Mouse (Mus musculus): ENCODE results near the gene Adamtsl1. TPM values are rescaled to one million over a fixed set of nuclear protein-coding genes. Genes with fewer than 3 reads are reported as not detected.

Gene Adamtsl1
- total and polyA plus RNA-seq, 3 experiments: 0.05 TPM; not detected in 2

DNA sequence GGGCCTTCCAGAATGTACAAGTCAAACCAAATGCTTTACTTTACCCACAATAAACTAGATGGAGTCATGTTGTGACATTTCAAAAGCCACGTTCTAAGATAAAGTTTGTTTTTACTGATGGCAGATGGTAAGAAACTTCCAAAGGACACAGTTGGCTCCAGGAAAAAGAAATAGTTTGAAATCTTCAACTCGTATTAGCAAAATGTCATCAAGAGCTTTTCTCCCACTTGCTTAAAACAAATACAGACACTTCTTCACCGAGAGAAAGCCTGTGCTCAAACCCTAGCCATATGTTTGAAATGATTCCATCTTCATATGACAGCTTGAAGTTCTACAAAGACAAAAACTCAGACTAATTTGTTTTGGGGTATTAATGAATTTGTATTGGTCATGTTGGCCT is 211.0 kb downstream of the Adamtsl1 start:
- no peaks in the 10 kb centered on the region for H3K27me3 ChIP-seq (ENCODE audit: insufficient read depth, low read length)
- H3K4me3 ChIP-seq (ENCODE audit: low read depth, low read length): no peak overlapping the region
- no peaks in the 10 kb centered on the region for H3K9me3 ChIP-seq (replicated peaks)
- DNase-seq (ENCODE audit: low spot score) (no peak), ATAC-seq (ENCODE audit: extremely low read depth, insufficient number of reproducible peaks, low FRiP score, poor library complexity, severe bottlenecking) (no peak)
- H3K4me1 ChIP-seq (ENCODE audit: insufficient read depth, low read depth, low read length): no peaks in the 10 kb centered on the region
- H3K36me3 ChIP-seq (replicated peaks): no peaks in the 10 kb centered on the region
- TF ChIP-seq POLR2AphosphoS5 (IDR thresholded peaks at IDR 0.05; ENCODE audit: insufficient replicate concordance, low read depth, low read length): no peak

DNA sequence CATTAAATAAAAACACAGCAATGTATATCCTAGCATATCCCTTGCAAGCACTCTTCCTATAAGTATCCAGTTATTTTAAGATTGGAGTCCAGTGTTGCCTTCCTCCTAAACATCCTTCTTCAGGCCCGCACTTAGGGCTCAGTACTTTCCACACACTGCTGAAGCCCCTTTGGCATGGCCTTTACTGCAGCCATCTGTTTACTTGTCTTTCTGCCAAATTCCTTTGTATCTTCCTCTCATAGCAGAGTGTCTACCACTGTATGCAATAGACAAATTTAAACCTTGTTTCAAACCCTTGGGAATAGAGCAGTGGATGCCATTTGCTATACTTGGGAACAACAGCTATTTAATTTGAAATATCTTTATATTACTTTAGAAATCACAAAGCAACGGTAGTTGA is 213.8 kb downstream of the Adamtsl1 start:
- Histone ChIP-seq H3K36me3 (replicated peaks) (no peaks in the 10 kb centered on the region), H3K4me3 (ENCODE audit: low read depth, low read length) (no peak overlapping the region), H3K9me3 (replicated peaks) (no peaks in the 10 kb centered on the region), H3K4me1 (ENCODE audit: insufficient read depth, low read depth, low read length) (no peaks in the 10 kb centered on the region), H3K27me3 (ENCODE audit: insufficient read depth, low read length) (no peaks in the 10 kb centered on the region)
- ATAC-seq (ENCODE audit: extremely low read depth, insufficient number of reproducible peaks, low FRiP score, poor library complexity, severe bottlenecking) (no peak), DNase-seq (ENCODE audit: low spot score) (no peak)
- no peak for TF ChIP-seq TAL1 (conservative IDR thresholded peaks at IDR 0.05; ENCODE audit: low read depth, low read length)
- no peak for TF ChIP-seq GATA2 (IDR thresholded peaks at IDR 0.05; ENCODE audit: borderline replicate concordance, low read depth, low read length)
- no peak for TF ChIP-seq POLR2AphosphoS5 (IDR thresholded peaks at IDR 0.05; ENCODE audit: insufficient replicate concordance, low read depth, low read length)
- TF ChIP-seq GATA1 (IDR thresholded peaks at IDR 0.05; ENCODE audit: borderline replicate concordance, low read length): no peak
- no peak for TF ChIP-seq CTCF (IDR thresholded peaks at IDR 0.05; ENCODE audit: low read depth, low read length)

DNA sequence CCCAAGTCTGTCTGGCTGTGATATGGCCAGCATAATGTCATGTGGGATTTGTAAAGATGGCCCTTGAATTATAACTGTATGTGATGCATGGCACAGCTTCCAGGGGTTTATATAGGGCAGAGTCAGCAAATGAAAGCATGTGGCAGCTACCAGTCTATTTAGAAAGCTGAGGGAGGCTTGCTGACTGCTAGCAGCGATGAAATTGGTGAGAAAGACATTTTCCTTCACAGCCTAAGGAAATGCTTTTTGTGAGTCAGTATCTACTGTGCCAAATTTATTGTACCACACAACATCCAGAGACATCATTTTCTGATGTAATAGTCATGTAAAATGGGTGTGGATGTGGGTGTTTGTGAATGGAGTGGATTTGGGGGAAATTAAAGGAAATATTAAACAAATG is 214.4 kb downstream of the Adamtsl1 start:
- no peak for TF ChIP-seq CTCF (IDR thresholded peaks at IDR 0.05; ENCODE audit: low read depth, low read length)
- TF ChIP-seq GATA2 (IDR thresholded peaks at IDR 0.05; ENCODE audit: borderline replicate concordance, low read depth, low read length): no peak
- TF ChIP-seq GATA1 (IDR thresholded peaks at IDR 0.05; ENCODE audit: borderline replicate concordance, low read length): no peak
- no peak for TF ChIP-seq POLR2AphosphoS5 (IDR thresholded peaks at IDR 0.05; ENCODE audit: insufficient replicate concordance, low read depth, low read length)
- TF ChIP-seq TAL1 (conservative IDR thresholded peaks at IDR 0.05; ENCODE audit: low read depth, low read length): no peak
- no peak for ATAC-seq (ENCODE audit: extremely low read depth, insufficient number of reproducible peaks, low FRiP score, poor library complexity, severe bottlenecking)
- no peak overlapping the region for H3K4me3 ChIP-seq (ENCODE audit: low read depth, low read length)
- no peak for DNase-seq (ENCODE audit: low spot score)
- no peaks in the 10 kb centered on the region for H3K27me3 ChIP-seq (ENCODE audit: insufficient read depth, low read length)
- H3K4me1 ChIP-seq (ENCODE audit: insufficient read depth, low read depth, low read length): no peaks in the 10 kb centered on the region
- H3K9me3 ChIP-seq (replicated peaks): no peaks in the 10 kb centered on the region
- H3K36me3 ChIP-seq (replicated peaks): no peaks in the 10 kb centered on the region

DNA sequence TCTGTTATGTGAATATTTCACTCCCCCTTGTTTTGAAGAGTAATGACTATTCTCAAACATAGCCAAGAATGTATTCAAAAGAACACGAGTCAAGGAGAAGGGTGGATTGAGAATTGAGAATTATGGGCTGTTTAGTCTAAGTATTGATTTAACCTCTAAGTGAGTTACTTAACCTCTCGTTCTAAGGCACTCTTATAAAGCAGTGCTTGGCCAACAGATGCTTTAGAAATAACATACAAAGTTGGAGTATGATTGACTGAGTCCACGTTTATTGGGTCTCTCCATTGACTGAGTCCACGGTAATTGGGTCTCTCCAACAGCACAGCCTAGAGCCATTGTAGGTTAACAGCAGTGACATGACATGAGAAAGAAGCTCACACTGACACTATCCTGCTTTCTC is 226.5 kb downstream of the Adamtsl1 start:
- Histone ChIP-seq H3K27me3 (ENCODE audit: insufficient read depth, low read length) (no peaks in the 10 kb centered on the region), H3K36me3 (replicated peaks) (no peaks in the 10 kb centered on the region), H3K4me1 (ENCODE audit: insufficient read depth, low read depth, low read length) (no peaks in the 10 kb centered on the region), H3K4me3 (ENCODE audit: low read depth, low read length) (no peak overlapping the region), H3K9me3 (replicated peaks) (no peaks in the 10 kb centered on the region)
- DNase-seq (ENCODE audit: low spot score): no peak
- ATAC-seq (ENCODE audit: extremely low read depth, insufficient number of reproducible peaks, low FRiP score, poor library complexity, severe bottlenecking): no peak
- TF ChIP-seq TAL1 (conservative IDR thresholded peaks at IDR 0.05; ENCODE audit: low read depth, low read length) (no peak), POLR2AphosphoS5 (IDR thresholded peaks at IDR 0.05; ENCODE audit: insufficient replicate concordance, low read depth, low read length) (no peak), GATA1 (IDR thresholded peaks at IDR 0.05; ENCODE audit: borderline replicate concordance, low read length) (no peak), CTCF (IDR thresholded peaks at IDR 0.05; ENCODE audit: low read depth, low read length) (no peak), GATA2 (IDR thresholded peaks at IDR 0.05; ENCODE audit: borderline replicate concordance, low read depth, low read length) (no peak)

DNA sequence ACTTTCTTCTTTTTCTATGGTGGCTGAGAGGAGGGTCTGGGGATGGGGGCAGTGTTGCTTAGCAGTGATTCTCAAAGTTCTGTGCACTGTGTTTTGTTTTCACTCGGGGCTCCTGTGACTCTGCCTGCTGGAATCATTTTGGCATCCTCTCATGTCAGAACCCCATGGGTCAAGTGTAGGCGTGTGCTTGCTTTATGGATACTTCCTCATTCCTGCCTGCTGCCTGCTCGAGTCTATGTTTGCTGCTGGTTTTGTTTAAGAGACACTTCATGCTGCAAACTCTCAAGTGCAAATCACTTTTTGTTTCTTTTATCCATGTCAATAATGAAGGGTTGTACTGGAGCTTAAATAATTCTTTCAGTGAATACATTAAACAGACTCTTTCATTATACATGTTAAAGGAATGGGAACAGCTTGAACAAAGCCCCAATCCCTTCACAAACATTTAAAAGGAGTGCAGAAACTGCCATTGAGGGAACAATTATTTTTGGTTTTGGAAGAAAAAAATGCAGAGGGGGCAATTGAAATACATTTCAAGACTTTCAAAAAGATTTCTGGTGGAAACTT is 227.9 kb downstream of the Adamtsl1 start:
- no peak for DNase-seq (ENCODE audit: low spot score)
- no peaks in the 10 kb centered on the region for H3K9me3 ChIP-seq (replicated peaks)
- no peaks in the 10 kb centered on the region for H3K4me1 ChIP-seq (ENCODE audit: insufficient read depth, low read depth, low read length)
- ATAC-seq (ENCODE audit: extremely low read depth, insufficient number of reproducible peaks, low FRiP score, poor library complexity, severe bottlenecking): no peak
- TF ChIP-seq CTCF (IDR thresholded peaks at IDR 0.05; ENCODE audit: low read depth, low read length) (no peak), GATA2 (IDR thresholded peaks at IDR 0.05; ENCODE audit: borderline replicate concordance, low read depth, low read length) (no peak), TAL1 (conservative IDR thresholded peaks at IDR 0.05; ENCODE audit: low read depth, low read length) (no peak), GATA1 (IDR thresholded peaks at IDR 0.05; ENCODE audit: borderline replicate concordance, low read length) (no peak), POLR2AphosphoS5 (IDR thresholded peaks at IDR 0.05; ENCODE audit: insufficient replicate concordance, low read depth, low read length) (no peak)
- H3K27me3 ChIP-seq (ENCODE audit: insufficient read depth, low read length): no peaks in the 10 kb centered on the region
- no peak overlapping the region for H3K4me3 ChIP-seq (ENCODE audit: low read depth, low read length)
- no peaks in the 10 kb centered on the region for H3K36me3 ChIP-seq (replicated peaks)

DNA sequence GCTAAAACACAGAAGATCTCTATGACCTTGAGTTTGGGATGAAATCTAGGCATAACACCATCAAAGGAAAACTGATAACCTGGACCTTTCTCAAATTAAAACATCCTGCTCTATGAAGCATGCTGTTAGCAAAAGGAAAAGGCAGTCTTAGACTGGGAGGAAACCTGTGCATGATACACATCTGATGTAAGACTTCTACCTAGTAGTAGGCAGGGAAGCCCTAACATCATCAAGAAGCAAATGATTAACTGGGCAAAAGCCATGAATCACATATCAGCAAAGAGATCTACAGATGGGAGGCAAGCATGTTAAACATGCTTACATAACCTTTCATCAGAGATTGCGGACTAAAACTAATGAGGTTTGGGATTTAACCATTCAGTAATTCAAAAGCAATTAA is 229.5 kb downstream of the Adamtsl1 start:
- TF ChIP-seq CTCF (IDR thresholded peaks at IDR 0.05; ENCODE audit: low read depth, low read length): no peak
- TF ChIP-seq TAL1 (conservative IDR thresholded peaks at IDR 0.05; ENCODE audit: low read depth, low read length): no peak
- TF ChIP-seq GATA1 (IDR thresholded peaks at IDR 0.05; ENCODE audit: borderline replicate concordance, low read length): no peak
- TF ChIP-seq POLR2AphosphoS5 (IDR thresholded peaks at IDR 0.05; ENCODE audit: insufficient replicate concordance, low read depth, low read length): no peak
- TF ChIP-seq GATA2 (IDR thresholded peaks at IDR 0.05; ENCODE audit: borderline replicate concordance, low read depth, low read length): no peak
- no peaks in the 10 kb centered on the region for H3K9me3 ChIP-seq (replicated peaks)

More for the DNA sequence above, 229.5 kb downstream of the Adamtsl1 start:
- Histone ChIP-seq H3K4me3 (ENCODE audit: low read depth, low read length) (no peak overlapping the region), H3K4me1 (ENCODE audit: insufficient read depth, low read depth, low read length) (no peaks in the 10 kb centered on the region), H3K27me3 (ENCODE audit: insufficient read depth, low read length) (no peaks in the 10 kb centered on the region), H3K36me3 (replicated peaks) (no peaks in the 10 kb centered on the region)
- DNase-seq (ENCODE audit: low spot score) (no peak), ATAC-seq (ENCODE audit: extremely low read depth, insufficient number of reproducible peaks, low FRiP score, poor library complexity, severe bottlenecking) (no peak)

Data from G1E (cell line).